Mouse (Mus musculus): Measurements from ENCODE around the gene Pbx1.

The Pbx1 gene

GRCm38 (mm10) chr1:168225595-168226127 lies 206.4 kb downstream of the Pbx1 start:
- DNase-seq (ENCODE audit: low spot score) = no peak

GRCm38 (mm10) chr1:168224218-168224617 lies 207.9 kb downstream of the Pbx1 start:
- DNase-seq (ENCODE audit: low spot score) = no peak

GRCm38 (mm10) chr1:168222794-168223193 lies 209.3 kb downstream of the Pbx1 start:
- DNase-seq (ENCODE audit: low spot score) = no peak

GRCm38 (mm10) chr1:168221071-168221521 lies 211.0 kb downstream of the Pbx1 start:
- DNase-seq (ENCODE audit: low spot score) = no peak

GRCm38 (mm10) chr1:168215896-168216747 lies 215.9 kb downstream of the Pbx1 start:
- DNase-seq (ENCODE audit: low spot score) = no peak

- no peak for DNase-seq (ENCODE audit: low spot score)
Observed at GRCm38 (mm10) chr1:168215468-168215867, 216.6 kb downstream of the Pbx1 start.

- DNase-seq (ENCODE audit: low spot score) = no peak
Observed at GRCm38 (mm10) chr1:168214040-168214443, 218.0 kb downstream of the Pbx1 start.

- no peak for DNase-seq (ENCODE audit: low spot score)
Observed at GRCm38 (mm10) chr1:168213595-168213994, 218.5 kb downstream of the Pbx1 start.

GRCm38 (mm10) chr1:168210401-168210800 lies 221.7 kb downstream of the Pbx1 start:
- no peak for DNase-seq (ENCODE audit: low spot score)

GRCm38 (mm10) chr1:168200570-168201156 lies 231.4 kb downstream of the Pbx1 start:
- DNase-seq (ENCODE audit: low spot score) = no peak

- no peak for DNase-seq (ENCODE audit: low spot score)
Observed at GRCm38 (mm10) chr1:168198276-168198675, 233.8 kb downstream of the Pbx1 start.

GRCm38 (mm10) chr1:168197908-168198258 lies 234.2 kb downstream of the Pbx1 start:
- no peak for DNase-seq (ENCODE audit: low spot score)

GRCm38 (mm10) chr1:168197195-168197907 lies 234.7 kb downstream of the Pbx1 start:
- no peak for DNase-seq (ENCODE audit: low spot score)

GRCm38 (mm10) chr1:168193364-168193763 lies 238.7 kb downstream of the Pbx1 start:
- no peak for DNase-seq (ENCODE audit: low spot score)

- no peak for DNase-seq (ENCODE audit: low spot score)
Observed at GRCm38 (mm10) chr1:168182816-168183215, 249.3 kb downstream of the Pbx1 start.

GRCm38 (mm10) chr1:168180622-168181441 lies 251.2 kb downstream of the Pbx1 start:
- no peak for DNase-seq (ENCODE audit: low spot score)

GRCm38 (mm10) chr1:168179691-168180090 lies 252.4 kb downstream of the Pbx1 start:
- DNase-seq (ENCODE audit: low spot score) = no peak

- DNase-seq (ENCODE audit: low spot score) = no peak
Observed at GRCm38 (mm10) chr1:168178611-168179010, 253.5 kb downstream of the Pbx1 start.

- no peak for DNase-seq (ENCODE audit: low spot score)
Observed at GRCm38 (mm10) chr1:168175586-168175985, 256.5 kb downstream of the Pbx1 start.

GRCm38 (mm10) chr1:168169791-168170190 lies 262.3 kb downstream of the Pbx1 start:
- DNase-seq (ENCODE audit: low spot score) = no peak

- no peak for DNase-seq (ENCODE audit: low spot score)
Observed at GRCm38 (mm10) chr1:168169052-168169779, 262.9 kb downstream of the Pbx1 start.
